Mouse (Mus musculus) ES-Bruce4 (cell line): ENCODE results near the gene Fgfrl1. TPM values are rescaled to one million over a fixed set of nuclear protein-coding genes. Genes with fewer than 3 reads are reported as not detected.

Experiments used
- H3K27ac ChIP-seq: 2 replicates; pipeline ENCODE4 v1.5.1; 2012; ENCODE audit warnings: low read length, inconsistent platforms; ENCODE audit not compliant: insufficient read depth
- H3K27me3 ChIP-seq: 2 replicates; pipeline ENCODE4 v1.6.1; 2012; ENCODE audit warnings: mild to moderate bottlenecking, low read length, inconsistent platforms; ENCODE audit not compliant: control insufficient read depth, poor library complexity, insufficient read depth, severe bottlenecking
- H3K36me3 ChIP-seq: 2 replicates; pipeline ENCODE4 v1.6.1; 2012; ENCODE audit warnings: inconsistent platforms, mild to moderate bottlenecking, low read length, moderate library complexity; ENCODE audit not compliant: control insufficient read depth, poor library complexity, insufficient read depth, severe bottlenecking
- H3K4me1 ChIP-seq: one replicate; pipeline ENCODE4 v1.8.1; 2011; ENCODE audit warnings: low read length; ENCODE audit not compliant: control insufficient read depth, insufficient read depth
- H3K4me3 ChIP-seq: 2 replicates; pipeline ENCODE4 v1.5.1; 2011; ENCODE audit warnings: low read depth, mild to moderate bottlenecking, low read length
- H3K9ac ChIP-seq: 2 replicates; pipeline ENCODE4 v1.6.1; 2012; ENCODE audit warnings: low read depth, mild to moderate bottlenecking, inconsistent platforms; ENCODE audit not compliant: poor library complexity, severe bottlenecking
- H3K9me3 ChIP-seq: replicated peaks from 2 replicates; pipeline ENCODE4 v1.6.1; 2012; ENCODE audit warnings: mild to moderate bottlenecking, low read length, inconsistent platforms; ENCODE audit not compliant: control insufficient read depth, poor library complexity, insufficient read depth, severe bottlenecking
- CTCF ChIP-seq: IDR thresholded peaks from one replicate; pipeline ENCODE4 v1.8.1; 2011; ENCODE audit warnings: low read depth, low read length
- EP300 ChIP-seq: IDR thresholded peaks from 2 replicates; pipeline ENCODE4 v1.6.1; 2011; ENCODE audit warnings: low read depth, low read length; ENCODE audit not compliant: insufficient read depth
- POLR2A ChIP-seq: IDR thresholded peaks from one replicate; pipeline ENCODE4 v1.8.1; 2011; ENCODE audit warnings: low read length; ENCODE audit not compliant: insufficient read depth
- polyA plus RNA-seq: library from polyadenylated mRNA; stranded (reverse); fragments of >200 nt; gene quantifications from 2 replicates; pipeline ENCODE4 v1.2.4, GENCODE M21; 2011; ENCODE audit warnings: low read depth; ENCODE audit not compliant: missing spikeins, insufficient read depth, insufficient read length

Gene Fgfrl1
- polyA plus RNA-seq, 1 experiment: 8.9 TPM

GRCm38 (mm10) chr5:108693872-108694288 lies 1.7 kb downstream of the Fgfrl1 start:
- Histone ChIP-seq H3K36me3 (no peaks in the 10 kb centered on the region), H3K9me3 (no peaks in the 10 kb centered on the region), H3K4me3 (peak overlapping the region; percentile 83), H3K4me1 (no peaks in the 10 kb centered on the region), H3K27me3 (no peaks in the 10 kb centered on the region), H3K9ac (peak overlapping the region; percentile 72), H3K27ac (no peak overlapping the region)
- TF ChIP-seq POLR2A (no peak), CTCF (no peak)

GRCm38 (mm10) chr5:108694352-108695261 lies 2.4 kb downstream of the Fgfrl1 start:
- Histone ChIP-seq H3K4me1 (no peaks in the 10 kb centered on the region), H3K9ac (peak overlapping the region; percentile 72), H3K27me3 (no peaks in the 10 kb centered on the region), H3K4me3 (peak overlapping the region; percentile 83), H3K36me3 (no peaks in the 10 kb centered on the region), H3K9me3 (no peaks in the 10 kb centered on the region), H3K27ac (no peak overlapping the region)
- TF ChIP-seq EP300 (no peak), POLR2A (no peak), CTCF (no peak)

DNA sequence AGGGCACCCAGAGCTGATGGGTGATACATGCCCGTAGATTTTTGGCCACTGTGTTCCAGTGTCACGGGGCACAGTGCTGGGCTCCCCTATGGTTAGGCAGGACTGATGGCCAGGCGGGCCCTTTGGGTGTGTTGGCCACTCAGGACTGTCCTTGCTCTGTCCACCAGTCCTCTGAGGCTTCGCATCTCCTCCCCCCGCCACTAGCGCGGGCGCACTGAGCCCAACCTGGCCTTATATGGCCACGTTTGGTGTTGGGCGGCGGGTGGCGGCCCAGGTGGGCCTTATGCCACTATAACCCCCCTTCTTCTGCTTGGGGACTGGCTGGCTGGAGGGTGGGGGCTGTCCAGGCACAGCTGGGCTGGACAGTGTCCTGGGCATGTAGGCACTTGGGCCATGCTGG lies 3.7 kb downstream of the Fgfrl1 start:
- Histone ChIP-seq H3K4me3 (no peak overlapping the region), H3K4me1 (no peaks in the 10 kb centered on the region), H3K36me3 (no peaks in the 10 kb centered on the region), H3K27me3 (no peaks in the 10 kb centered on the region), H3K27ac (no peak overlapping the region), H3K9me3 (no peaks in the 10 kb centered on the region), H3K9ac (no peak overlapping the region)
- no peak for TF ChIP-seq CTCF
- TF ChIP-seq POLR2A: no peak
- no peak for TF ChIP-seq EP300

GRCm38 (mm10) chr5:108696542-108696941 lies 4.4 kb downstream of the Fgfrl1 start:
- no peak overlapping the region for H3K4me3 ChIP-seq
- no peaks in the 10 kb centered on the region for H3K27me3 ChIP-seq
- TF ChIP-seq EP300 (no peak), POLR2A (no peak), CTCF (no peak)
- no peaks in the 10 kb centered on the region for H3K4me1 ChIP-seq
- H3K9ac ChIP-seq: no peak overlapping the region
- no peaks in the 10 kb centered on the region for H3K9me3 ChIP-seq
- no peak overlapping the region for H3K27ac ChIP-seq
- no peaks in the 10 kb centered on the region for H3K36me3 ChIP-seq

DNA sequence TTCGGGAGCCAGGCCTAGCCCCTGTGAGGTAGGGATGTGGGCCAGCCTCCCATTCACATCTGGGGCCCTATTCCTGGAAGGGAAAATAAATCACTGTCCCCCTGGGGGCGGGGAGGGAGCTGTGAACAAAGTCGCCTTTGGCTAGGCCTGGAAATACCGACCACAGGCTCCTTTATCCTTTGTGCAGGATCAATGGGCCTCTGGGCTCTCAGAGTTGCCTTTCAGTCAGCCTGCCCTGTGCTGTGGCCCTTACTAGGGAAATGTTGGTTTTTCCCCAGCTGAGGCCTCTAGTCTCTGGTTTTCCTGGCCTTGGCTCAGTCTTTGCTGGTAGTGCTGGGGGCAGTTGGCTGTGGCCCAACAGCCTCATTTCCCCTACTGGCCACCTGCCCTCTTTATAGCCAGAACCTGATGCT lies 5.2 kb downstream of the Fgfrl1 start:
- H3K27me3 ChIP-seq: no peaks in the 10 kb centered on the region
- no peak overlapping the region for H3K27ac ChIP-seq
- no peak overlapping the region for H3K4me3 ChIP-seq
- no peaks in the 10 kb centered on the region for H3K9me3 ChIP-seq
- TF ChIP-seq EP300: no peak
- TF ChIP-seq POLR2A: no peak
- TF ChIP-seq CTCF: no peak
- H3K4me1 ChIP-seq: no peaks in the 10 kb centered on the region
- no peak overlapping the region for H3K9ac ChIP-seq
- no peaks in the 10 kb centered on the region for H3K36me3 ChIP-seq

DNA sequence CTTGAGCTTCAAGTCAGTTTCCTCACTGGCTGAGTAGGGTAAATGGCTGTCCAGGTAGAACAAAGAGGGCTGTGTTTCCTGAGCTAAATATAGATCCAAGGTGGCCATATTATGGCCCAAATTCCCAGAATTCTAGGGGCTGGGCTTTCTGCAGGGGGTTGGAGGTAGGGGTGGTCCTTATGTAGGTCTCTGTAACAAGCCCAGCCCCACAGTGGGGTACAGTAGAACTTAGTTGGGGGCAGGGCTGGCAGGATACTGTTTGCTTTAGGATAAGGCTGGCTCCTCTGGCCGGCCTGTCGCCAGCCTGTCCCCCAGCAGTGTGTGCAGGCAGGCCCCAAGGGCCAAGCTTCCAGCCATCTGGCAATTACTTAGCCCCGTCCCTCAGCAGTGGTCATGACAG lies 8.2 kb downstream of the Fgfrl1 start:
- H3K9me3 ChIP-seq: no peaks in the 10 kb centered on the region

More for the DNA sequence above, 8.2 kb downstream of the Fgfrl1 start:
- no peaks in the 10 kb centered on the region for H3K4me1 ChIP-seq
- no peak for TF ChIP-seq EP300
- no peak for TF ChIP-seq POLR2A
- TF ChIP-seq CTCF: no peak
- no peak overlapping the region for H3K9ac ChIP-seq
- H3K36me3 ChIP-seq: no peaks in the 10 kb centered on the region
- no peak overlapping the region for H3K4me3 ChIP-seq
- H3K27ac ChIP-seq: no peak overlapping the region
- H3K27me3 ChIP-seq: no peaks in the 10 kb centered on the region
